Mouse (Mus musculus): ENCODE measurements around the gene C1d.
"Not testable (repeated sequence)": the region's sequence is repeated elsewhere in the genome, so short reads cannot be mapped to it uniquely, and the experiment has no call there.

C1d gene

DNA sequence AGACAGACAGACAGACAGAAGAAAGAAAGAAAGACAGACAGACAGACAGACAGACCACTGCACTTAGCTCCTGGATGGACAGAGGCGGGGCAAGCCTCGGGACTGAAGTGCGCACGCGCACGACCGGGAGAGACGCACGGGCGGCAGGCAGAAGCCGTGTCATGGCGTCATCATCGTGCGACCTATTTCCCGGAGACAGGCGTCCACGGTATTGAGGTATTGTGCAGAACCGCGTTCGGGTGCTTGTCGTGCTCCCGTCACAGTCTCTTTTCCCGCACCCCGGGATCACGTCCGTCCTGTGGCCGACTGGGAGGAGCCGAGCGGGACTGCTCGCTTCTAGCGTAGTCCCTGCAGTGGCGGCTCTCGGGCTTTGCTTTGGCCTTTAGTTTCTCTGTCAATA, at the start of gene C1d:
Gene C1d, plus strand, starts transcription at position 137 of the 400 bp plus-strand sequence.
- DNase-seq, result peak; percentile 98 to 99

- DNase-seq, result peak; percentile 96 to 98
Observed at GRCm38 (mm10) chr11:17211258-17212140, 45.9 kb upstream of the C1d start, which contains the start of gene Pno1. Gene Pno1, minus strand, starts transcription at chr11:17211568.

- DNase-seq, result no peak
Observed at GRCm38 (mm10) chr11:17212141-17212495, 45.3 kb upstream of the C1d start.

- no peak for DNase-seq
Observed at GRCm38 (mm10) chr11:17212903-17213509, 44.4 kb upstream of the C1d start.

- no peak for DNase-seq
Observed at GRCm38 (mm10) chr11:17215475-17215874, 41.9 kb upstream of the C1d start.

DNA sequence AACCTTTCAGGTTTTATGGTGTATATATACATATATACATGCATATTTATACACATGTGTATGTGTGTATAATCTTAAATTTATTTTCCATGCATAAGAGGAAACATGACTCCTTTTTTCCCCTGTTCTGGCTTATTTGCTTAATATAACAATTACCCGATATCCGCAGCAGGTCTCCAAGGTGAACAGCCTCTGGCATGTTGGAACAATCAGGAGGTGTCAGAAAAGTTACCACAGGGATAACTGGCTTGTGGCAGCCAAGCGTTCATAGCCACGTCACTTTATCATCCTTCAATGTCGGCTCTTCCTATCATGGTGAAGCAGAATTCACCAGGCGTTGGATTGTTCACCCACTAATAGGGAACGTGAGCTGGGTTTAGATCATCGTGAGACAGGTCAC, 36.3 kb upstream of the C1d start:
- DNase-seq, result no peak

- no peak for DNase-seq
Observed at GRCm38 (mm10) chr11:17232792-17233191, 24.6 kb upstream of the C1d start.

DNA sequence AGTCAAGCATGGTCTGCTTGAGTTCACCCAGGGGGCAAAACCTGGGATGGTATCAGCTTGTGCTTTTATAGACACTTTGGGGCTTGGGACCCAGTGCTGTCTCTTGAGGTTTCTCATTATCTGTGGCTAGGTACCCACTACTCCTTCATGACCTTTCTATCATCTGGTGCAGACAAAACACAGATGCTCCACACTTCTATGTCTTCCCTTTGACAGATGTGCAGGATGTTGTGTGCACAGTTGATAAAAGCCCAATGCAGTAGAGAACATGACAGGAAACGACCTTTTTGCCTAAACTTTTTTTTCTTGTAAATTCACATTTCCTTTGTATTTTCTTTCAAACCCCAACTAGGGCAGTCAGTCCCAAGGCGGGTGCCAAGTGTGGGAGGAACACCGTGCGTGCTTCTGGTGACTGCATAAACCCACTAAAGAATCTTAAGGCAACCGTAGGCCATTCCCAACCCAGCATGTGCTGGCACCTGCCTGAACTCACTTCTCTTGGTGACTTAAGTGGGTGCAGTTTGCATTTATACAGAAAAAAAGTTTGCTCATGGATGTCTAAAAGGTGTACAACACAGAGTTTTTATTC, 20.8 kb upstream of the C1d start:
- DNase-seq, result no peak

DNA sequence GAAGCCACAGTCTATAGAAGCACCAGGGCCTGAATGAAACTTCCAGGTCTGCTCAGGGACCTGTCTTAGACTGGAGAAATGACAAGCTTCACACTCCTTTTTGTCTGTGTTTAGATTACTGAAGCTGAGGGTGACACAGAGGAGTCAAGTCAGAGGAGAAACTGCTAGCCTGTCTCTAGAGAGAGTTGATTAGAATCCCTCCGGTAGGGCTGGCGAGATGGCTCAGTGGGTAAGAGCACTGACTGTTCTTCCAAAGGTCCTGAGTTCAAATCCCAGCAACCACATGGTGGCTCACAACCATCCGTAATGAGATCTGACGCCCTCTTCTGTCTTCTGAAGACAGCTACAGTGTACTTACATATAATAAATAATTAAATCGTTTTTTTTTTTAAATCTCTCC, 18.8 kb upstream of the C1d start:
- not testable (repeated sequence) for DNase-seq

GRCm38 (mm10) chr11:17248715-17249114, 8.7 kb upstream of the C1d start:
- no peak for DNase-seq

GRCm38 (mm10) chr11:17256813-17257365, 490 bp upstream of the C1d start:
- peak; percentile 9 to 27 for DNase-seq

DNA sequence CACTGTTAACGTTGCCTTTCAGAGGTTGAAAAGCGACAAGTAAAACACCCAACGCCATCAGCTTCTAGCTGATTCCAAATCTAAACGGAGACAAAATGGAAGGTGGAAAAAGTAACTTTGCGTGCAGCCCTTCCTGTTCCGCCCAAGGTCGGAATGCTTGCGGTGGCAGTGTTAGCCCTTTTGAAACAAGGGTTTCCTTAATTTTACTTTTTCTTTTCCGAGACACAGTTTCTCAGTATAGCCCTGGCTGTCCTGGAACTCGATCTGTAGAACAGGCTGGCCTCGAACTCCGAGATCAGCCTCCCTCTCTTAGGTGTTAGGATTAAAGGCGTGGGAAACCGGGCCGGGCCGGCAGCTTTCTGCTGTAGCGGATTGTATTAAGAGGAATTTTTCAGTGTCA, 482 bp downstream of the C1d start:
- DNase-seq, result peak; percentile 50 to 64

GRCm38 (mm10) chr11:17267176-17267575, 9.8 kb downstream of the C1d start:
- DNase-seq, result no peak

DNA sequence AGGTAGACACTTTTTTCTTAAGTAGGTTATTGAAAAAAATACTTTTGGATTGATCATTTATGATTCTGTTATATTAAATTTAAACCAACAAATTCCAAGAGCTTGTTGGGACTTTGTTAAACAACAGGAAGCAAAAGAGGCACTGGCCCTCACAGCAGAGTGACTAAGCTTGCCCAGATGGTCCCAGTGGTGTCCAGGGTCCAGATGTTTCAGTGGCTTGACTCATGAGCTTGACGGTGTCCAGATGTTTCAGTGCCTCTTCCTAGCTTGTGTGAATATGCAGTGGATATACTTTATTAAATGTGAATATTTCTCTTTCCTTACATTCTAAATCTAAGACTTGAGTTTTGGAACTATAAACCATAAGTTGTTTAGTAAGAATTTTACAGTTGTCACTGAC, 11.4 kb downstream of the C1d start:
- DNase-seq, result no peak

DNA sequence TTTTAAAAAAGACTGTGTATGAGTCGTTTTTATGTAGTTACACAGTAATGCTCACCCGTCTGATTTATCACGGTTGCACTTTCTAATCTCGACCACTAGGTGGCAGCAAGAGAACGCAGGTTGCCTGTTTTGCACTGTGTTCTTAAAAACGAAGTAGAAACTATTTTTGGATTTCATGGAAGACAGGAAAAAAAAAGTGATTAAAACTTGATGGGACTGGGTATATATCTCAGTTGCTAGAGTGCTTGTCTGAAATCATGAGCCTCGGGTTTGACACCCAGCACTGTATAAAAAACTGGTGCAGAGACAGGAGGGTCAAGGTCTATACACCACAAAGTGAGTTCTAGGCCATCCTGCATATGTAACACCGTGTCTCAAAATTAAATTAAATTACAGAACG, 22.6 kb downstream of the C1d start:
- peak; percentile 51 to 61 for DNase-seq

GRCm38 (mm10) chr11:17284055-17284454, 26.7 kb downstream of the C1d start:
- peak; percentile 22 to 27 for DNase-seq

GRCm38 (mm10) chr11:17288884-17289283, 31.5 kb downstream of the C1d start:
- no peak for DNase-seq

GRCm38 (mm10) chr11:17306007-17306891, 48.9 kb downstream of the C1d start:
- DNase-seq, result peak; percentile 12

GRCm38 (mm10) chr11:17307457-17307856, 50.1 kb downstream of the C1d start:
- DNase-seq, result no peak
